Mouse (Mus musculus): ENCODE measurements around the gene Fam20a.
"Not testable (repeated sequence)": the region's sequence is repeated elsewhere in the genome, so short reads cannot be mapped to it uniquely, and the experiment has no call there.

The Fam20a gene

GRCm38 (mm10) chr11:109676621-109677373, 45.3 kb downstream of the Fam20a start:
- no peak for DNase-seq

- no peak for DNase-seq
Measured at GRCm38 (mm10) chr11:109675771-109676170, 46.3 kb downstream of the Fam20a start.

GRCm38 (mm10) chr11:109675208-109675607, 46.9 kb downstream of the Fam20a start:
- DNase-seq, result no peak

GRCm38 (mm10) chr11:109674542-109674941, 47.5 kb downstream of the Fam20a start:
- DNase-seq, result no peak

GRCm38 (mm10) chr11:109673741-109674140, 48.3 kb downstream of the Fam20a start:
- DNase-seq, result no peak

GRCm38 (mm10) chr11:109672881-109673739, 49.0 kb downstream of the Fam20a start:
- DNase-seq, result no peak

GRCm38 (mm10) chr11:109672396-109672795, 49.7 kb downstream of the Fam20a start:
- DNase-seq, result no peak

- DNase-seq, result no peak
Measured at GRCm38 (mm10) chr11:109672021-109672324, 50.1 kb downstream of the Fam20a start.

GRCm38 (mm10) chr11:109671136-109672020, 50.7 kb downstream of the Fam20a start:
- DNase-seq, result no peak

- peak; percentile 63 for DNase-seq
Measured at GRCm38 (mm10) chr11:109670026-109670916, 51.8 kb downstream of the Fam20a start.

GRCm38 (mm10) chr11:109669149-109669708, 52.9 kb downstream of the Fam20a start:
- no peak for DNase-seq

GRCm38 (mm10) chr11:109668115-109668725, 53.9 kb downstream of the Fam20a start:
- DNase-seq, result no peak

GRCm38 (mm10) chr11:109667371-109667770, 54.7 kb downstream of the Fam20a start:
- no peak for DNase-seq

- DNase-seq, result no peak
Measured at GRCm38 (mm10) chr11:109666411-109666810, 55.7 kb downstream of the Fam20a start.

- no peak for DNase-seq
Measured at GRCm38 (mm10) chr11:109665424-109665823, 56.7 kb downstream of the Fam20a start.

GRCm38 (mm10) chr11:109664293-109664692, 57.8 kb downstream of the Fam20a start:
- no peak for DNase-seq

GRCm38 (mm10) chr11:109660526-109660925, 61.6 kb downstream of the Fam20a start:
- DNase-seq, result not testable (repeated sequence)

GRCm38 (mm10) chr11:109656232-109656631, 65.8 kb downstream of the Fam20a start:
- no peak for DNase-seq

- DNase-seq, result no peak
Measured at GRCm38 (mm10) chr11:109654581-109654980, 67.5 kb downstream of the Fam20a start.

- peak; percentile 23 for DNase-seq
Measured at GRCm38 (mm10) chr11:109653201-109653600, 68.9 kb downstream of the Fam20a start.

GRCm38 (mm10) chr11:109652505-109652904, 69.6 kb downstream of the Fam20a start:
- no peak for DNase-seq
